Mouse (Mus musculus): ENCODE data around the gene Cox4i1.

The Cox4i1 gene

DNA sequence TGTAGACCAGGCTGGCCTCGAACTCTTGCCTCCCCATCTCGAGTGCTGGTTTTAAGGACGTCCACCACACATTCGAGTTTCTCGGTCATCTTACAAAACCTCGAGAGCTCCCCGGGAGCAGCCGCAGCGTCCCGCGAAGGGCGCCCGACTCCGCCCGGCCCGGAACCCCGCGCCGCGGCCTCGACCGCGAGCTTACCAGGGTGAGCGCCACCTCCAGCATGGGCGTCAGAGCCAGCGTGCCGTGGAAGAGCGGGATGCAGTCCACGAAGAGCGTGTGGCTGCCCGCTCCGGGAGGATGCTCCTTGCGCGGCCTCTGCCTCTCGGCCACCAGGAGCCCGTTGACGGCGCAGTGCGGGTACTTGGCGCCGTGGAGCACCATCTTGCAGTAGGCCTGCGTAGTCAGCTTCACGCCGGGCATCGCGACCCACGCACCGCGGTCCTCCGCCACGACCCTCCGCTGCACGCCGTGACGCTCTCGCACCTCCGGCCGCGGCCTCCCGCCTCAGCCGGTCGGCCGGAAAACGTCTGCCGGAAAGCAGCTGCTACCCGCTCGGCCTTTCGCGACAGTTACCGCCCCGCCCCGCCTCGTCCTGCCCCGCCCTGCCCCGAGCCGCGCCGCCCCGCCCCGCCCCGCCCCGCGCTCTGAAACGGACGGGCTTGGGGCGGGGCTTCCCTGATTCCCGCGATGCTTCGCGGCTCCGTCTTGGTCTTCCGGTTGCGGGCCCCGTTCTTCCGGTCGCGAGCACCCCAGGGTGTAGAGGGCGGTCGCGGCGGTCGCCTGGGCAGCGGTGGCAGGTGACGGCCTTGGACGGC, at the start of gene Cox4i1, which contains the start of gene Gm27021:
Gene Cox4i1 (plus strand): TSS at position 662 of the 813 bp plus-strand sequence.
Gene Gm27021 (minus strand): TSS at position 519 of the 813 bp plus-strand sequence.
- DNase-seq (ENCODE audit: low spot score in 2 of 2), result peak; percentile 87 to 88

DNA sequence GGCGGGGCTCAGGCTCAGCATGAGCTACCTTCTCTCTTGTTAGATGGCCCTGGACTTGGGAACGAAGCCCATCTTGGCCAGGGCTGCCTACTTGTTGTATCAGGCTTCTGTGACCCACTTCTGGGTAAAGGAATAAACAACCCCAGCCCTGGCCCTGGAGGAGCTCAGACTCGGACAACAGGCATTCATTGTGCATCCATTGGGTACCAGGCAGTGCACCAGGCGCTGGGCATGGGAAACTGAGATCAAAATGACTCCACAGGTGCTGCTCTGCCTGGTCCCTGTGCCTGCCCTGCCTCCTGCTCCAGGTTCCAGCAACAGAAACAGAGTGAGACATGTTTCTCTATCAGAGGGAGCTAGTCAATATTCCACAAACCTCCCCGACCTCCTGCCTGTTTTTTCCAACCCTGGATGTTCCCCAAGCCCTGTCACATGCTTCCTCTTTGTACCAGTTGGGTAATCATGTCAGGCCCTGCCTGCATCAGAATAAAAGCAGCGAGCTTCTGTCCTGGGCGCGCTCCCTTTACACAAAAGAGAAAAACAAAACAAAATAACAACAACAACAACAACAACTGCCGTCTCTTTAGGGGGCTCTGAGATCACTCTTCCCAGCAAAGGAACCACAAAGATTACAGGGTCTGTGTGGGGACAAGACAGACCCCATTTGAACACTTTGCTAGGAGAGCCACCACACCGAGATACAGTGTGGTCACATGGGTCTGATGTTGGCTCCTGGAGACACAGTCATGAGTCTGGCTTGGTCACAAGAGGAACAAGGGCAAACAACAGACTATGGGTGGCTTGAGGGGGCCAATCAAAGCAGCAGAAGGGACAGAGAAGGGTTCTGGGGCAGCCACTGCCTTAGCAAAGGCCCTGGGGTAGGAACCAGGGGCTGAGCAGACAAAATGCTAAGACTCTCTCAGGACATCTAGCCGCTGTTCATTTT, 48.5 kb upstream of the Cox4i1 start:
- DNase-seq (ENCODE audit: low spot score in 2 of 2), result no peak

DNA sequence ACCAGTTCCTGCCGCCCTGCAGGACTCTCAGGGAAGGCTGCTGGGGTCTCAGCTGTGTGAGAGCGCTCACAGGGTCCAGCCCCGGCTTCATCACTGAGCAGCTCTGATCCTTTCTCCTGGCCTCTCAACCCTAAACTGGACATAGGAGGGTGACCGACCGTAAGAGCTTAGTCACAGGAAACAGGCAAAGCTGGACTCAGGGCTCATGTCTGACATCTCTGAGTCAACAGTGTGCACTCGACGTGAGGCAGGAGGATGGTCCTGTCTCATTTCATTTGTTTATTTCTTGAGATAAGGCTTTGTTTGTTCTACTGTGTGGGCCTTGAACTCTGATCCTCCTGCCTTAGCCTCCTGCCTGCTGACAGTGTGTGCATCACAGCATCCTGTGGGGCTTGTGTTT, 47.6 kb upstream of the Cox4i1 start:
- no peak for DNase-seq (ENCODE audit: low spot score in 2 of 2)

DNA sequence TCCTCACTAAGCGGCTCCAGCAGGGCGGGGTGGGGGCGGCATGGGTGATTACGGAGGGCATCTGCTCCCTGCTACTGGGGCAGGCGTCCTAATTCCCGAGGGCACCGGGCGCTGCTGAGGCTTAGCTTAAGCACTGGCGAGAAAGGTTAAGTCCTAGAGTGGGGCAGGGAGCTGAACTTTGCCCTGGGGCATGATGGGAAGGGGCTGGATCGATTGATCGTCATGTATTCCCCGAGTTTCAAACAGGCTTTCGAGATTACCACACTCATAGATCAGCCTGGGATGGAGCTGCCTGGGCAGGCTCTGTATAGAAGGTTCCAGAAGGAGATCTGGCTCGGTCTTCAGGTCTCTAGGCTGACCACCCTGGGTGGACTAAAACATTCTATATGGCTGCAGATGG, 45.9 kb upstream of the Cox4i1 start:
- DNase-seq (ENCODE audit: low spot score in 2 of 2), result no peak

DNA sequence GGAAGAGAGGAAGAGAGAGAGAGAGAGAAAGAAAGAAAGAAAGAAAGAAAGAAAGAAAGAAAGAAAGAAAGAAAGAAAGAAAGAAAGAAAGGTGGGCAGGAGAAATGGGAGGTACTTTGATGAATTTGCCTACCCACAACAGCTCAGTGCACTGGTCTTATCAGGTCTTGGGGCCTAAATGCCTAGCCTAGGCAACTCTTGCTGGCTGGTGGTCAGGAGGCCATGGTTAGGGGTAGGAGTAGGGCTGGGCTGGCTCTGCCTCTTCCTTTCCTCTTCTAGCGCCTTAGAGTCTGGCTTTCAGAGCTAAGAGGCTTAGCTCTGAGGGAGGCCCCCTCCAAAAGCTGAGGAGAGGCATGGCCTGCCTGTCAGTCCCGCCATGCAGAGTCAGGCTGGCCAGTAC, 44.4 kb upstream of the Cox4i1 start:
- DNase-seq (ENCODE audit: low spot score in 2 of 2), result no peak

DNA sequence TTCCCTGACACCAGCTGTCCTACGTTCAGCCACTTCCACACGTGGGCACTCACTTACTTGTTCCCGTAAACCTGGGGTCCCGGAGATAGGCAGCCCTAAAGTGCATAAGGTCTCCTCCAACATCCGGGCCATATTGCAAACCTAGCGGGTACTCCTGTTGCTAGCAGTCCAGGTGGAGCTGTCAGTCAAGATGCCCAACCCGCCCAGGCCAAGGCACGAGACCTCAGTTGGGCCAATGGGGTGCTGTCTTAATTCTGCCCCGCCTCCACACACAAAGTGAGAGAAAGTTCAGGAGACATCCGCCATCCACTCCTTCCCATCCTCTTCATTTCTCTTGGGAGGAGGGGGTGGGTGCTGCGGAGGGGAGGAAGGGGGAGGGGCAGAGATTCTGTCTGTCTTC, 41.6 kb upstream of the Cox4i1 start:
- no peak for DNase-seq (ENCODE audit: low spot score in 2 of 2)

DNA sequence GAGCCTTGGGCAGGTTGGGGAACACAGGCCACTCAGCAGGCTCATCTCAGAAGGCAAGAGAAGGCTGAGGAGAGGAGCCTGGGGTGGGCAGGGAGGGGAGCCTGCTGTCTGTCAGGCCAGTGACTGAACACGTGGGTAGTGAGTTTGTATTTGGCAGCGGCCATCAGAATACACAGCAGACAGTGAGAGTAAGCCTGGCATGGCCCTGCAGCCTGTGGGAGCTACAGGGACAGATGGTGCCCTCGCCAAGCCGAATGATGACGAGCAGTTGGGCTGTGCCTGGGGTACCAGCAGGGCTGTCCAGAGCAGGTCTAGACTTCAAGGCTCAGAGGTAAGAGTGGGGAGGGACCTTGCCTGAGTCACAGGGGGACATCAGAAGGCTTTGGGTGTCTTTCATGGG, 40.7 kb upstream of the Cox4i1 start:
- DNase-seq (ENCODE audit: low spot score in 2 of 2), result no peak

DNA sequence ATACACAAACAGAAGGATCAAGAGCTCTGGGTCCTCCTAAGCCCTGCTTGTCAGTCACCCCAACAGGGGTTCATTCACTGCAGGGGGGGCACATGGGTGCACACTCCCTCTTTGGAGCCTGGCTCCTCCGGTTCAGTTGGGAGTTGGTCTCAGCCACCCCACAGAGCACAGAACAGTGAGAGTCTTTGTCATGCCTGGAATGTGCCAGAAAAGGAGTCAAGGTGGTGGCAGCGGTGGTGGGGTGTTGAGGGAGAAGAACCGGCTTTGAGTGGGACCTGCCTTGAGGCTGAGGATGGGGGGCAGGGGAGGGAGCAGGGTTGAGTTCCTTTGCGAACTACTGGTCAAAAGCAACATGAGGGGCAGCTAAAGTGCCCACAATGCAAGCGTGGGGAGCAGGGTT, 38.0 kb upstream of the Cox4i1 start:
- DNase-seq (ENCODE audit: low spot score in 2 of 2), result no peak

DNA sequence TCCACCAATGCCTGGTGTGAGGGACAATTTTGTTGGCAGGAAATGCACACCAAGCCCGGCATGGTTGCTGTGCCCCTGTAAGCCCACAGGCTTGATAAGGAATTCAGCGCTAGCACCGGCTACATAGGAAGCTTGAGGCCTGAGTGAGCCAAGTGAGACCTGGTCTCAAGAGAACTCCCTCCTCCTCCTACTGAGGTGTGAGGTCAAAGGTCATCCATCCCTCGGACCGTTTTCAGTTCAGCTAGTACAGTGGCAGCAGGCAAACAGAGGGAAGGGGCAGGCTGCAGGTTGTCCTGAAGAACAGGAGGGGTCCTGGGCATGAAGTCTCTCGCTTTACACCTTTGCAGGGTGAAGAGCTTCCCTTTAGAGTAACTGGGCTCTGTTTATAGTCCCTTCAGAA, 37.2 kb upstream of the Cox4i1 start:
- DNase-seq (ENCODE audit: low spot score in 2 of 2), result no peak

DNA sequence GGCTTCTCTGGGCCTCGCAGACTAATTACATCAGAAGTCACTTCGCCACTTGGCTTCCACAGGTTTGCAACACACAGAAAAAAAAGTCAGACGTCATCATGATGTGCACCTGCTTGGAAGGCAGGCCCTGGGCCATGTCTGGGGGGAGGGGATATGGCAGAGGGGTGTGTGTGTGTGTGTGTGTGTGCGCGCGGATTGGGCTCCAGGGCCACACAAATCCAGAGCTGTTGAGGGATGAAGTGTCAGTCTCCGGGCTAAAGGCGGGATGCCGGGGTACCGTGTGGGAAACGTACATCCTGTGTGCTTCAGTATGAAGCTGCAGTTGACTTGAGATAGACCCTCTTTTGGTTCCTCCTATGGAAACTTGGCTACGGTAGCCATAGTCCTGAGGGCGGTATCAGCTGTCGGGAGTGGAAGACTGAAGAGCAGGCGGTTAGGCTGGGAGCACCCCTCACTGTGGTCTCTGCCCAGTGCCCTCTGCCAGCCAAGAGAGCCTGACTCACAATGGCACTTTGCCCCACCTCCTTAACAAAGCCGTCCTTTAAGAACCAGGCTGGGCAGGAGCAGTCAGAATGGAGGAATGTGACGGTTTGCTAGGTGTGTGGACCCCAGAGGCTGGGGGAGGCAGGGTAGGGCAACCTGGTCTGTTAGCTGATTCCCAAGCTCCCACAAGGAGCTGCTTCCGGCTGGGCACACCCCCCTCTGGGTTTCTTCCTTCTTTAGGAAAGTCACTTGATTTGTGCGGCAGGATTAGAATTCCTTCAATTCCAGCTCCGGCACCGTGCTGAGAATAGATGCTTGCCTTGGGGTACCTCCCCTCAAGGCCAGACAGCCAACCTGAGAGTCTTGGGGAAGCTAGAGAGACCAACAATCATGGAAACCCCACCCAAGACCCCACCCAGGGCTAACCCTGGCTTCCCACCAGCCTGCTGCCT, 36.3 kb upstream of the Cox4i1 start:
- no peak for DNase-seq (ENCODE audit: low spot score in 2 of 2)

DNA sequence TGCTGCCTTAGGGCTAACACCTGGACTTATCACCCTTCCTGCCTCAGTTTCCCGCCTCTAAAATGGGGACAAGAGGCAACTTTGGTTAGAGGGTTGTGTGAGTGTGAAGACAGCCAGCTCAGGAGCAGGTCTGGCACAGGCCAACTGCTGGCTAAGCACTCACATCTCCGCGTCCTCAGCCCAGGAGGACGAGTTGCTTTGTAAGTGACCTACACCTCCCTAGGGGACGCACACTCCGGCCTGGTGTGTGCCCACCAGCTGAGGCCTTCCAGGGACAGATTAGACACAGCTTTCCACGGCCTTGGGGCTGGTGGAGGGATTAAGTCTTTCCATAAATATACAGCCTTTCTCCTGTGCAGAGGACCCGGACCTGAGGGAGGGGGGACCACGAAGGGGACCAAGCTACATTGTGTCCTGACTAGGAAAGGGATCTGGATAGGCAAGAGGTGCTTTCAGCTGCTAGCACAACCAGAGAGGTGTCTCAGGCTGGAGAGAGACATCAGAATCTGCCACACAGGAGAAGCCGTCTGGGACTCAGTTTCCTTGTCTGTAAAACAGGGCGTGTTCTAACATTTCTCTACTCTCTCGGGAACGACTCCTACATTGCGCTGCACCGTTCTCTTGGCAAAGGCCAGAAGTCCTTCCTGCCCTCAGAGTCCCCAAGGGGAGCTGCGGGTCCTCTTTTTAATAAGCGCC, 34.9 kb upstream of the Cox4i1 start:
- DNase-seq (ENCODE audit: low spot score in 2 of 2), result no peak

DNA sequence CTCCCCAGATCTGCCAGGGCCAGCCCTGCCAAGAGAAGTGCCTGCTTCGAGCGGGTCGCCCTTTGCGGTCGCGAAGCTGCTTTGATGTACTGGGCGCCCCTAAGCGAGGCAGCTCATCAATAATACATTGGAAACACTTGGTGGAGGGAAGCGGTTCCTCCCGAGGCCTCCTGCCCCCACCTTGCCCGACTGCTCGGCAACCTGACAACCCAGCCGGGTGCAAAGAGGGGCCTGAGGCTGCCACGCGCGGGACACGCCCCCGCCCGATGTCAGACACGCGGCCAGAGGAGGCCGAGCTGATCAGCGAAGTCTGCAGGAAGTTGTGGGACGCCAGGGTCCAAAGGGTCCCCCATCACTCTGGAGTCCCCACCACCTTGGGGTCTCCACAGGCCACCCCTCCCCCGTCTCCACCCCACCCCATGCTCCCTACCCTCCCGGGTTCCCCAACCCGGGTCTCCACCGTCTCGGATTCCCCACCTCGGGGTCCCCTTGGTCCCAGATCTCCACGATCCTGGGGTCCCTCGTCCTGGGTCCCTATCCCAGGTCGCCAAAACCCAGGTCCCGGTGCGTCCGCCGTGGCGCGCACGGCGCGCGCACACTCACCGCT, 34.3 kb upstream of the Cox4i1 start:
- no peak for DNase-seq (ENCODE audit: low spot score in 2 of 2)

DNA sequence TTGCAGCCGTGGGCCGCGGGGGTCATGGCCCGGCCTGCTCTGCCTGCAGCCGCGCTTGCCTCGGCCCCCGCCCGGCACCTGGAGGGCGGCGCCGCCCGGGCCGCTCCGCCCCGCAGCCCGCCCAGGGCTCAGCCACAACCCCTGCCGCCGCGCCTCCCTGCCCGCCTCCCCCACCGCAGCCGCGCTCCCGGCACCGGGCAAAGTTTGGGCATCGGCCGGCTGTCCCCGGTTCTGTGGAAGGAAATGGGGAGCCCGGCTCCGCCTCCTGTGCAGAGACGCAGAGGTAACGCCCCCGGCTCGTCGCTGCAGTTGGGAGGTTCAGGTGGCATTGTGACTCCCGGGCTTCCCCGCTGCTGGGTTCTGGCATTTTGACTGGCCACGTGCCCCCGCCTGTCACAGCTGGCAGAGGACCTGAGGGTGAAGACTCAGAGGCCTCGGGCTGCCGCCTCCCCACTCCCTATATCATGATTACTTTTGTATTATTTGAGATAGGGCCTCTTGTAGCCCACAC, 33.6 kb upstream of the Cox4i1 start:
- peak; percentile 25 to 34 for DNase-seq (ENCODE audit: low spot score in 2 of 2)

DNA sequence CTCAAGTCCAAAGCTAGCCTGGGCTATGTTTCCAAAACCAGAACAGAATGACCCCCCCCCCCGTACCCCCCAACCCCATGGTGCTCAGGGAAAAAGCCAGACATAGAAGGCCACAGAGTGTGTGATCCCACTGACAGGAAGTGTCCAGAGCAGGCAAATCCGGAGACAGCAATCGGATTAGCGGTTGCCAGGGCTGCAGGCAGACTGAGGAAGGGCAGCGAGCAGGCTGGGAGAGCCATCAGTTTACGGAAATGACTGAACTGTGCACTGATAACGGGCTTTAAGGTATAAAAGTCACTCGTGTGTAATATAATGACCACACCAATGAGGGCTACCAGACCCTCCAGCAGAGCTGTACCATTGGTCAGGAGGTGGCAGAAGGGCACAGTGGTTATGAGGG, 26.8 kb upstream of the Cox4i1 start:
- no peak for DNase-seq (ENCODE audit: low spot score in 2 of 2)

DNA sequence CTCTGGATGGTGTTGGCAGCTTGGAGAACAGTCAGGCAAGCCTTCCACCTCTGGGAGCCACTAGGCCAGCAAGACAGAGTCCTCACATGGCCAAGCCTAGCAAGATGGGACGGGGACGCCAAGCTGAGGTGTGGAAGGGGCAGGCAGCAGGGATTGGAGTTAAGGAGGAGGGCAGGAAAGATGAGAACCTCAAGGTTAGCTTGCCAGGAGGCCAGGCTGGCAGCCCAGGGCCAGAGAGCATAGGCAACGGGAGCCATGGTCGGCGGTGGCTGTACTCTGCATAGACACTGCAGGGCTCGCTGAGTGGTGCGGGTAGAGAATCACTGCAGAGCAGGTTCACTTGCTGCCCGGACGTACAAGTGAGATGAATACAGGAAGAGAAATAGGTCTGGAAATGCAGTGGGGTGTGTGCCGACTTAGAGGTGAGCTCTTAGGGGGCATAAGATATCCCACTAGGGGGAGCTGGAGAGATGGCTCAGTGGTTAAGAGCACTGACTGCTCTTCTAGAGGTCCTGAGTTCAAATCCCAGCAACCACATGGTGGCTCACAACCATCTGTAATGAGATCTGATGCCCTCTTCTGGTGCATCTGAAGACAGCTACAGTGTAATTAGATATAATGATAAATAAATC, 25.9 kb upstream of the Cox4i1 start:
- no peak for DNase-seq (ENCODE audit: low spot score in 2 of 2)

DNA sequence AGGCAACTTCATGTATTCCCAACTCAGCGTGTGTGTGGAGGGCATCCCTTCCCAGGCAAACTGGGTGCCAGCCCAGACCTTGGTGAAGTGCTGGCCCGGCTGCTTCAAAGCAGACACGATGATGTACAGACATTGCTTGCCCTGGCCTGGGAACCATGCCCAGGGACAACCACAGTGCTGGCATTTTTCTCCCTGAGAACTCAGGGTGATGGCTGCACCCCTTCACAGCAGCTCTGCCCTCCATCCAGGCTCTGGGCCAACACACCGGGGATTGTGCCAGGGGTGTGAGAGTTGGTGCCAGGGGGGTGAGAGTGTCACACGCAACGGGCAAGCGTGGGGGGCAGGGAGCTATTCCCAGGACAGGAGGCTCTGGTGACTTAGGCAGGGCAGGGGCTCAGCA, 23.4 kb upstream of the Cox4i1 start:
- no peak for DNase-seq (ENCODE audit: low spot score in 2 of 2)

DNA sequence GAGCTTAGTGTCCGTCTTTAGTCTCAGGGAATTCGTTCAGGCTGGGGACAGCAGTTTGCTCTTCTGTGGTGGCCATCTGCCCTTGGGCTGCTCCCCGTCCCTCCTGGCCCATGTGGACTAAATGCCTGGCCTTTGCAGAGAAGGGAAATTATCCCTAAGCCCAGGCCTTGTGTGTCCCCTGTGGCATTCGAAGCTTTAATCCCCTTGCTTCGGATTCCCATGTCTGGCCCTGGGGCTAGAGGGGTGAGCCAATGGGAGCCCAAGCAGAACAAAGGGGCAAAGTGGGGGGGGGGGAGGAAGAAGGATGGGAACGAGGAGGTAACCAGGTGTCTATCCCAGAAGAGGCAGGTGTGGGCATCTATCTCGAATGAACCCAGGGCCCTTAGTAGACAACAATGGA, 20.5 kb upstream of the Cox4i1 start, which contains the start of gene 1190005I06Rik:
Gene 1190005I06Rik (minus strand): TSS at position 101 of the 400 bp plus-strand sequence.
- no peak for DNase-seq (ENCODE audit: low spot score in 2 of 2)

DNA sequence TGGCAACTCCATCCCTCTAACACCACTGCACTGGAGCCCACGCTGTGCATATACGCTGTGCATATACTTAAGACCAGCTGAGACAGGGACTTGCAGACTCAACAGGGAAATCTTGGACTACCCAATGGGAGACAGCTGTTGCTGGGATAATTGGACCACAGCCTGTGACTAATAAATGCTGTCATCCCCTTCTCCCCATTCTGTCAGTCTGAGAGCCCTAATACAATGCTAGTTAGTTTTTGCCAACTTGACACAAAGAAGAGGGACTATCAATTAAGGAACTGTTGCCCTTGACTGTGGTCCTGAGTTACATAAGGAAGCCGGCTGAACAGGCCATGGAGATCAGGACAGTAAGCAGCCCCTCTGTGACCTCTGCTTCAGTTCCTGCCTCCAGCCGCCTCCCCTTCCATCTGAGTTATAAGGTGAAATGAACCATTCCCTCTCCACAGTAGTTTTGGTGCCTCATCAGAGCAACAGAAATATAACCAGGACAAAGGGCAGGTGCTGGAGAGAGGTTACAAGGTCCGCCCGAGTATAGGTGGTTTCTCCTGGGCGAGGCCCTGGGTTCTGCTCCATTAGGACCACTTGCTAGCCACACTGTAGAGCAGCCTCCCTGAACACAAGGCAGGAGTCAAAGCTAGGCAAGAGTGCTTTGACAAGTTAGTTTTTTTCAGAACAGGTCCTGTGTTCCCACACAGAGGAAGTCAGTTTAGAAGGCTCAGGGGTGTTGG, 11.5 kb upstream of the Cox4i1 start:
- DNase-seq (ENCODE audit: low spot score in 2 of 2), result no peak

DNA sequence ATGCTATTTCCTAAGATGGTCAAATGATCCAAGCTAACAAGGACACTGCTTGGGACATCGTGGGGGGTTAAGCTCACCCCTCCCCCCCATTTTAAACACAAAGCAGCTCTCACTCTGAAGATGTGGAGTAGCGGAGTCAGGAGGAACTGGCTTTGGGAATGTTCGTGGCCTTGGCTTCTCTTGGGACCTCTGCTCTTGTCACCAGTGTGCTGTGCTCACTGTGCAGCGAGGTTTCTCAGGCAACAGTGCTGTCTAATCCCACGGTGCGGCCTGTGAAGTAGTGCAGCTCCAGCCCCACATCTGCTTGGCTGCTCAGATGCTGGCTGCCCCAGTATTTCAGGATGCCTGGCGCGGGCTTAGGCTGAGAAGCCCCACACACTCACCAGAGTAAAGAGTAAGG, 10.6 kb upstream of the Cox4i1 start:
- no peak for DNase-seq (ENCODE audit: low spot score in 2 of 2)
